Mouse (Mus musculus) lung, adult 2 months (tissue): ENCODE measurements around the gene Mipep.

Source experiments
- CTCF ChIP-seq: fragments of 200-500 bp; IDR thresholded peaks from 2 replicates; pipeline ENCODE4 v1.5.1; 2011; ENCODE audit warnings: mild to moderate bottlenecking, low read length, control low read depth; ENCODE audit not compliant: insufficient read depth
- POLR2A ChIP-seq: fragments of 200-500 bp; IDR thresholded peaks from 2 replicates; pipeline ENCODE4 v1.6.1; 2011; ENCODE audit warnings: low read depth, mild to moderate bottlenecking, control low read depth, low read length, borderline replicate concordance; ENCODE audit errors: extremely low read depth

DNA sequence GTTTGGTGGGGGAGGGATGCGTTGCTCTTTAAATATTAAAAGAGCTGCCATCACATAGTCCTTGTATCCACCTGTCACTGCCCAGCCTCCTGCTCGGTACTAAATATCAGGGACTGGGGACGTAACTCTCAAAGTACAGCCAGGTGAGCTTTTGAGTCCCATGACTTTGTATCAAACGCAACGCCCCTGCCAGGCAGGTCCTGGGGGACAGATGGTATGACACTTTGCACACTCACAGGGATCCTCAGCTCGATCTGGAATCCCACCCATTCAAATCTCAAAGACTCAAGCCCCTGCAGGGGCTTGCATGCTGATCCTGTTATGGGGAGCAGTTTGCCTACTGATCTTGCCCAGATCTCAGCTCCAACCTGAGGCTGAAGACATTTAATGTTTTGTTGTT, 13.8 kb upstream of the Mipep start:
- TF ChIP-seq CTCF (no peak), POLR2A (no peak)
